Mouse (Mus musculus): ENCODE data around the gene Lcn8.

The Lcn8 gene

DNA sequence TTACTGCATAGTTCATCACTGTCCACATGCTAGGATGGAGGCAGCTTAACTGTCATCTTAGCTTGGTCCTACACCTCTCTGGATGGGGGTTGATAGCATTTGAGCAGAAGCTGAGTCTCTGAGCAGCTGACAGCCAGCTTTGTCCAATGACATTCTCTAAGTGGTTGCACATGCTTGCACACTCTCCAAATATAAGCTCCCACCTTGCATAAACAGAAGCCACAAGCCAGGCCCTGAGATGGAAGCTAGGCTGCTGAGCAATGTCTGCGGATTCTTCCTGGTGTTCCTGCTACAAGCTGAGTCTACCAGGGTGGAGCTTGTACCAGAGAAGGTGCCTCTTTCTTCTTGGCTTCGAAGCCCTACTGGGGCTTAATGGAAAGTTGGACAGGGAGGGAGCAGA lies at the start of gene Lcn8:
TSS of gene Lcn8 (plus strand) at position 219 of the 400 bp plus-strand sequence.
- DNase-seq (ENCODE audit: low read depth), result no peak

DNA sequence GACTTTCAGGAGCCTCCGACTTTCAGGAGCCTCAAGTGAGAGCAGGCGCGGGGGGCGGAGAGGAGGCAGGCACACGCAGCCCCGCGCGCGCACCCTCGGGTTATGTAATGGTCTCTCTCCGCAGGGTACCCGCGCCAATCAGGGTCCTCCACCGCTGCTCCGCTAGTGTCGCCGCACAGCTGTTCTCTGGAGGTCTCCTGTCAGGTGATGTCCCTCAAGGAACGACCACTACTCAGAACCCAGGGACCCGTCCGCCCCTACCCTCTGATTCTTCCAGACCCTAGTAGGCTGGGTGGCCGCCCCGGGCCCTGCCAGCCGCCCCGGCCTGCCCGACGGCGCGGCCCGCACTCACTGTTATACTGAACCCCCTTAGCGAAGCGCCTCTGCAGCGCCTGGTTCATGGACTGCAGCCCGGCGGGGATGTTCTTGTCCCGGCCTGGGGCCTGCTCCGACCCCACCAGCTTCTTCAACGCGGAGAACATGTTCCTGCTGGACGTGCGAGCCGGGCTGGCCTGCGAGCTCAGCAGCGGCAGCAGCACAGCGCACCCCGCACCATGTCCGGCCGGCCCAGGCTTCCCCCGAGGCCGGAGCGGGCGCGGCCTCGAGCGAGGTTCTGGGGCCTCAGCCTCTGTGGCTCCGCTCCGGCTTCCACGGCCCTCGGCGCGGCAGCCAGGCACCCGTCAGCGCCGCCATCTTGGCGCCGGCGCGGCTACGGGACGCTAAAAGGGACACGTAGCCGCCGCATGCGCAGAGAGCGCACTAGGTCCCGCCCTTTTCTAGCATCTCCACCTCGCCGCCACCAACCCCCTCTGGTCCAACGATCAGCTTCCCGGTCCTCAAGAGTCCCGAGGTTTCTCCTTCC lies 44.9 kb upstream of the Lcn8 start, which contains the start of gene Rabl6:
TSS of gene Rabl6 (minus strand) at position 761 of the 862 bp plus-strand sequence.
- DNase-seq (ENCODE audit: low read depth), result peak; percentile 77

DNA sequence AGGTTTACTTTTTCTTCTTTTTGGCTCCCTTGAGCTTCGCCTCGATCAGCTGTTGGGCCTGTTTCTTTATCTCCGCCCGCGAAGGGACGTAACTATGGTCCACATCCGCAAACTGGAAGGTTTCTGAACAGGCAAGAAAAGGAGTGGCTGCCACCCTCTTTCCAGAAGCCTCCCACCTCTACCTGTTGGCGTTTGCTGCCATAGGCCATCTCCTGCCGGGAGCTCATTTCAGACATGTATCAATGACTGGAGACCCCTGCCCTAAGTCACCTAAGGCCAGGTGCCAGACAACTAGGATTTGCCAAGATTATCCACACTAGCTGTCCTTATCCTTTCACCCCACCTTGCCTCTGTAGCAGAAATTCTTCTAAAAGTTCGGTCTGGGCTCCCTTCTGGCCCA lies 44.2 kb upstream of the Lcn8 start:
- no peak for DNase-seq (ENCODE audit: low read depth)

DNA sequence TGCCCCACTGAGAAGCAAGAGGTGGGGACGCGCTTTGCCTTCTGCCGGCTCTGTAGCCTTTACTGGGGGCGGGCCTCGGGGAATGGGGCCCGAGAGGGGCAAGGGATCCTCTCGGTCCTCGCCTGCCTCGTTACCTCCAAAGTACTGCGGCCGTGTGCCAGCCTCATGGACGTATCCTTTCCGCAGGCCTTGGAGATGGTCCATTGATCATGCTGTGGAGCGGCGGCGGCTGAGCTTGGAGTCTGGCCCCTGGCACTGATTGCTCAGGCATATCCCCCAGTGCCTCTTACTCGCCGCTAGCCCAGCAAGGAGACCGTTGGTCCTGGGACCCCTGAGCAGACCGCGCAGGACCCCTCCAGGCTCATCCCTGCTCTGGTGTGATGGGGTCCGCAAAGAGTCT lies 36.5 kb upstream of the Lcn8 start:
- no peak for DNase-seq (ENCODE audit: low read depth)

DNA sequence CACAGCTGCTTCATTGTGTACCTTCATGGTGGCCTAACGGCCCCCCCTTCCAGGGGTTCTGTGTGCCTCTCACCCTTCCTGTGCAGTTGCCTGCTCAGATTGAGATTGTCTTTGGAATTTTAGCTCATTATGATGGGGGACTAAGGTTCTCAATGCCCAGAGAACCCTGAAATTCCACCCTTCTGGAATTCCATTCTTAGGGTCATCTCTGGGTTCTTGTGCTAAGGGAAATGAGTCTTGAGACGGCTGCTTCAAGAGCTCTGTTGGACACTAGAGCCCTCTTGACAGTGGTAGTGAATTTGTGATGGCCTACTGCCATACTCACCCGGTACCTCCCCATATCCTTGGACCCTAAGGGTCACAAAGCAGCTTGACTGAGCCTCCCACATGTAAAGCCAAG lies 35.3 kb upstream of the Lcn8 start, which contains the start of gene Ccdc183:
TSS of gene Ccdc183 (minus strand) at position 101 of the 400 bp plus-strand sequence.
- DNase-seq (ENCODE audit: low read depth), result no peak

DNA sequence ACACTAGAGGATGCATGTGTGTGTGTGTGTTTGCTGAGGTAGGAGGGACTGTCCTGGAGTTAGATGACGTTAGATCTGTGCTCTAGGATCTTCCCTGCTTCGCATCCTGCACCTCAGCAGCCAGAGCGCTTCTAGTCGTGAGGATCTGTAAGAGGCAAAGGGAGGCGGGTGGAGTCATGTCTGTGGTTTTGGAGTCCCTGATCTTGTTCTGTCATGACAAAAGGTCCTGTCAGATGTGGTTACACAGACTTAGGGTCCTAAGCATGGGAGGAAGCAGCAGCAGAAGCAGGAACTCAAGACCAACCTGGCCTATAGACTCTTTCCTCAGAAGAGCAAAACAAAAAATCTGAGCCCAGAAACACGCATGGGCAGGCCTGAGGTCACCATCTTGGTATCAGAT lies 32.5 kb upstream of the Lcn8 start:
- no peak for DNase-seq (ENCODE audit: low read depth)

DNA sequence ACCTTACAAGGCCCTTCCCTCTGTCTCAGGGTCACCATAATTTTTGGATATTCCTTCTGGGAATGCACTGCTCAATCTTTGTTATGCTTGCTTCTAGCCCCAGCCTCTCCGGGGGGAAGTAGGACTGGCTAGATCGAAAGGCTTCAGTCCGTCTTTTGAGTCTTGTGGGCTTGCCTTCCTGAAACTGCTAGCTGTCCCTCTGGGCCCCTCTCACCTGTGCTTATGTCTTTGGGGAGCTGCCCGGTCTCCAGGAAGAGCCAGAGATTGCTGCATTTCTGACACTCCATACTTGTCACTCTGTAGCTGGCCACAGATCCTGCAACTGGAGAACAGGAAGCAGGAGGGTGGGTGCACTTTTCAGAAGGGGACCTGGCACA lies 32.1 kb upstream of the Lcn8 start:
- DNase-seq (ENCODE audit: low read depth), result no peak

DNA sequence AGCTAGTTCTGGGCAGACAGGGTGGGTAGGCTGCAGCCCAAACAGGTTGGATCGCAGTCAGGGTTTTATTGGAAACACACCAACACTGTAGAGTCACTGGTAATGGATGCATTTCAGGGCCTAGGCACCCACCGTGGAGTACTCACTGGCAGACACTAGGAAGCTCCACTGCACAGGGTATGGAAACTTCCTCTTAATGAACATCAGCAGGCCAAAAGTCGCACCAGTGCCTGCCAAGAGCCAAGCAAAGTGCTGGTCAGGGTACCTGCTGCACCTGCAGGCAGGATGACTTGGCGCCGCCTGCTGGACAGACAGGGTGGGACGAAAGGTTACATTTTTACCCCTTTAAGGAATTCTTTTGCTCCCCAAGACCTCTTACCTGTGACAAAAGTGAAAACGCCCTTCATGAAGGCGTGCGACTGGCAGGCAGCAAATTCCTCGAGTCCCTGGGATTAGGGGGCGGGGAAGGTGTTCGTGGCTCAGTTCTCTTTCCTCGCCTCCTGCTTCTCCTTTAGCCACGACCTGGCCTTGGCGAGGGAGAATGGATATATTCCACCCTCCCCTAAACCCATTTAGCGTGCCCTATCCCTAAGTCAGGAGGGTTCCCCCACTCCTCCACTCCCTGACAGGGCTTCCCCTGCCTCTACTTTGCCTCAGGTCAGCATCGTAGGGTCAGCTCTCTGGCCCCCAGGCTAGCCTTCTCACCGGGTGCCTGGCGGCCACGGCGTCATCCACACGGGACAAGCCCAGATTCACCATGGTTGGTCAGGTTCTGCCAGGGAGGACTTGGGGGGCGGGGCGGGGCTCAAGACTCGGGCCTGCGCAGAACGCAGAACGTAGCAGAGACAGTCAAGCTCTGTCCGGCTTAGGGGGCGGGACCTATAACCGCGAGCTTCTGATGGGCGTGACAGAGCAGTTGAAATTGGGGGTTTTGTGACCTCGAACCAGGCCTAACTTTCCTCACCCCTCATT lies 31.4 kb upstream of the Lcn8 start, which contains the start of gene Tmem141:
TSS of gene Tmem141 (minus strand) at position 777 of the 972 bp plus-strand sequence.
- peak; percentile 62 for DNase-seq (ENCODE audit: low read depth)

DNA sequence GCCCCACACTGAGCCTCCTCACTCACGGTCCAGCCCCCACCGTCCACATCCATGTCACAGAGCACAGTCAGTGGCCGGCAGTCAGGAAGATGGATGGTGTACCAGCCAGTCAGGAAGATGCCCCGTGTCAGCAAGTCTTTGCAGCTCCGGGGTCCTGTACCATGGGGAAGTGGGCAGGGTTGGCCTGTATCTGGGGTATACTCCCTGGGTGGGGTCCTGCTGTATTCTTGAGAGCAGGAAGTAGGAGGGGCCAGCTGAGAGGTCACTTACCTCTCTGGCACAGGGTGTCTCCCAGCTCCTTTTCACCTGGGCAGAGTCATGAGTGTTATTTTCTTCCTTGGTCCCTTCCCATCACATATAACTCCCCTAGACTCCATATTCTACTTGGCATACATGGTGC lies 26.9 kb upstream of the Lcn8 start:
- no peak for DNase-seq (ENCODE audit: low read depth)

DNA sequence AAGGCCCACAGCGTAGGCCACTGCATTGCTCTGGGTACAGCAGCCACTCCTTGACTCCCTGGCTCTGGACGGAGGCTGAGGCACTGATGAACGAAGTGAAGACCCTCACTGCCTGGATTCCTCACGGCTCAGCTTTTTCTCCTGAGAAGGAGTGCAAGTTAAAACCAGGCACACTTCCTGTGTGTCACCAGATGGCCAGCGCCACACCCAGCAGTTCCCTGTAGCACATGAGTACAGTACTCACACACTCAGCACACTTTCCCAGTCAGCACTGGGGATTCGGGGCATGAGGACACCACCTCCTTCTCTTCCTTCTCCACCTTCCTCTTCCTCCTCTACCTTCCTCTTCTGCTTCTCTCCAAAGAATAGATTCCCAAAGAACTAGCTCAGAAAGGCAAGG lies 25.1 kb upstream of the Lcn8 start, which contains the start of gene Fcna:
TSS of gene Fcna (minus strand) at position 220 of the 400 bp plus-strand sequence.
- DNase-seq (ENCODE audit: low read depth), result no peak

DNA sequence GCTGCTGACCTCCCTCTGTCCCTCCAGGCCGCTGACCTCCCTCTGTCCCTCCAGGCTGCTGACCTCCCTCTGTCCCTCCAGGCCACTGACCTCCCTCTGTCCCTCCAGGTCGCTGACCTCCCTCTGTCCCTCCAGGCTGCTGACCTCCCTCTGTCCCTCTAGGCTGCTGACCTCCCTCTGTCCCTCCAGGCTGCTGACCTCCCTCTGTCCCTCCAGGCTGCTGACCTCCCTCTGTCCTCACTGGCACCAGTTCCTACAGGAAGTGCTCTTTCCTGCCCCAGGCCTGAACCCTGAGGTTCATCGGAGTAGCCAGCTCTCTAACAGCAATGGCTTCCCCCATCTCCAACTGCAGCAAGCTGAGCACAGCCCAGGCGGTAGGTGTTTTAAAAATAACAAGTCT lies 24.2 kb upstream of the Lcn8 start:
- DNase-seq (ENCODE audit: low read depth), result no peak

DNA sequence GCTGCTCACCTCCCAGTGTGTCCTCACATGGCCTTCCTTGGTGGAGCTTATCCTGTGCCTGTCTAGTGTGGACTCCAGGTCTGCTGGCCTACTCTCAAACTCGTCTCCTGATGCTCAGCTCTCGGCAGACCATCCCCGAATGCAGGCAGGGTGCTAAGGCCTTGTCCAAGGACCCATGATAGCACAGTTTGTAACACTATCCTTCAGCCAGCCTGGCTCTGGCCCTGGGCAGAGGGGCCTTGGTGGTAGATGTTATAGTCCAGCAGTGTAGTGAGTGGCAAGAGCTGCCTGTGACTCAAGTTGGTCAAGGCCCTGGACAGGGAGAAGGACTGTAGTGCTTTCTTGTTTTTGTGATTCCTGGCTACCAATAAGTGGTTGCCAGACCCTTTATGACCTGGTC lies 19.3 kb upstream of the Lcn8 start:
- no peak for DNase-seq (ENCODE audit: low read depth)

DNA sequence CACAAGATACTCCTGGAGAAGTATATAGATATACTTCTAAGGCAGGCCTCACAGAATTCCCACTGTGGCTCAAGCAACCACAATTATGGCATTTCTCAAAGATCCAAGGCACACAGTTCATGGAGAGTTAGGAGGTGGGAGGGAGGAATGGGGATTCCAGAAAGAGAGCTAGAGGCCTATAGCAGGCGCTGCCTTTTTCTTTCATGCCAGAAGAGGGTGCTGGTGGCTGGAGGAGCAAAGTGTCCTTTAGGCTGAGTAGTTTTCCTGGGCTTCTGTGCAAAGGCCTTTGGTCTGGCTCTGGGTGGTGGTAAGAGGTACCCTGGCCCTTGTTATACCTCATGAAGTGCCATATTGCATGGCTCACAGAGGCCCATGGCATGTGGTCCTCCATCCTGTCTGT lies 18.9 kb upstream of the Lcn8 start:
- no peak for DNase-seq (ENCODE audit: low read depth)

DNA sequence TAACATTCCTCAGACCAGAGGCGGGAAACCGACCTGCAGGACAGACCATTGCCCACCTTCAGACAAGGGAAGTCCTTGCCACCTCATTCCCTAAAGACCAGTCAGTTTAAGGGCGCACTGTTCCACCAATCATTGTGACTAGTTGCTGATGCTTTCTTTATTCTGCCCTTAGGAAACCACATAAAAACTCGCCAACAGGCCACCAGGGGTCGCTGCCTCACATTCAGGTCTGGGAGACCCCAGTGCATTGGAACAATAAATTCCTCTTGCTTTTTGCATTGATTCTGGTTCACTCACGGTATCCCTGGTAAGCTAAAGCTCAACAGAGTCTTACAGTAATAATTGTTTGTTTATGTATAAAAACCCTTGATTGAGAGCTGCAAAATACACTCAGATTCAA lies 13.0 kb upstream of the Lcn8 start:
- DNase-seq (ENCODE audit: low read depth), result no peak

DNA sequence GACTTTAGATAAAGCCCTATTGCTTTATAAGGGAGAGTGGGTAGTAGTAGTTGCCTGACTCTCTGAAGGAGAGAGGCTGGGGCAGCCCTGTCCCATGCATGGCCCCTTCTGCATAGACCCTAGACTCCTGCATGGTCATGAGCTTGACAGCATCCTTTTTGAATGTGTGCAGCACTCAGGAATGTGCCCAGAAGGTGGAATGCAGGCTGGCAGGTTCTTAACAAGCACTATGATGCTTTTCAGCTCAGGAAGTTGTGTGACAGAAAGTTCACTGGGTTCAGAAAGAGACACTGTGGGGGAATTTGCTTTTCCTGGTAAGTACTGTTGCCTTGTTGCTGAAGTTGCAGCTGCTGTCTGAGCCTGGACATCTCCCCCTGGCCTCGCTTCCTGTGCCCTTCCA lies 1.6 kb downstream of the Lcn8 start:
- no peak for DNase-seq (ENCODE audit: low read depth)

DNA sequence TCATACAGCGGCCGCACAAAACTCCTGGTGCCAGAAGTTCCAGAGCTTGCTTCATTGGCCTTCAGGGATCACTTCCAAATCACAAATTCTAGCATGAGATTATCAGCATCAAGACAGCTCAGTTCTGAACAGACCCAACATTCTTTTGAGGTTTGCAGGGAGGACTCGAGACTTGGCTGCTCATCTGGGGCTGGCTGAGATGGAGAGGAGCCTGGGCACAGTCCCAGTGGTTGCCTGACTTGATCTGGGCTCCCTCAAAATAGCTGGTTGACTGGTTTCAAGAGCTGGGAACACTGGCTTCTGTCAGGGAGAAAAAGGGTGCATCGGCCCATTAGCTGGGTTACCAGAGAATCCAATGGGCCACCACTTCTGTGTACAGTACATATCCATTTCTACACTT lies 3.8 kb downstream of the Lcn8 start:
- DNase-seq (ENCODE audit: low read depth), result no peak

DNA sequence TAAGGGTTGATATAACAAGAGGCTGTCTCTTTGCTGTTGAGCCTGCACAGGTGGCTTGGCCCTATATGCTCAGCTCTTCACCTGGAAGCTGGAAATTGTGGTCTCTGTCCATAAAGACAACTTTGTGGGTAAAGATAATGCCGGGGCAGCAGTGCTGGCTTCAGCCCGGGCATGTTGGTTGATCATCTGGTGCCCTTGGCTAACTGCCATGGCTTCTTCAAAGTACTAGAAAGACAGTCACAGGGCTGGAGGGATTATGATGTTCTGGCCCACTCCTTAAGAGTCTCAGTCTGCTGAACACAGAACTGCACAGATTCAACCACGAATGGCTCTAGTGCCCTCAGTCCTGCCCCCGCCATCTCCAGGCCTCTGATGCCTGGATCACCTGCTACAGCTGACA lies 4.3 kb downstream of the Lcn8 start:
- no peak for DNase-seq (ENCODE audit: low read depth)

DNA sequence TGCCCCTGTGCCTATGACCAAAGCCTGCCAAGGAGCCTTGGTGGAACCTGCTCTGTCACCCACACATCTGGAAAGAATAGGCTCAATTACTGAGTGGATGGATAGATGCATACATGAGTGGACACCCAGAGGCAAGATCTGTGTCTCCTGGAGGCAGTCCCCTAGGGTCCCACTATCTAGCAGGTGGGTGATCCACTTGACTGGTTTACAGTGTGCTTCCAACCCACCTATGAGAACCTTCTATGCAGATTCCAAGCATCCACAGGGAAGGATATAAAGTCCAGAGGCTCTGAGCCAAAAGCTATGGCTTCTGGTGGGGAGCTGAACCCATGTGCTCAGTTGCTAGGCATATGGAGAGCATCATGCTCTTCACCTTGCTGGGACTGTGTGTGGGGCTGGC lies 4.7 kb downstream of the Lcn8 start, which contains the start of gene Lcn5:
TSS of gene Lcn5 (plus strand) at position 301 of the 400 bp plus-strand sequence.
- no peak for DNase-seq (ENCODE audit: low read depth)

DNA sequence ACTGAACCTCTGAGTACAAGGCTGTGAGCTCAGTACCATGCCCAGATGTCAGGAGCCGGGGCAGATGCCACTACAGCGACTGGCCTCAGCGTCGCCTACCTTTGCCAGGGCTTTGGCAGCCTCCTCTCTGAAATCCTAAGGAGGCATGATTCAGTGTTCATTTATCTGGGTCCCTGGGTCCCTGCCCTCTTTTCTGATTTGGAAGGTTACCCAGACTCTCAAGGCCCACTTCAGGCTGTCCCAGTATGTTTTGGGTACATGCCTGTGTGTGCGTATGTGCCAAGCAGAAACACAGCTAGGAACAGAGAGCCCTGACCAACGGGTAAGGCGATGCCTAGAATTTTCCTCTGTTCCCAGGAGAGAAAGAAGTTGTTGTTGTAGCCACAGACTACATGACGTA lies 7.4 kb downstream of the Lcn8 start:
- no peak for DNase-seq (ENCODE audit: low read depth)

DNA sequence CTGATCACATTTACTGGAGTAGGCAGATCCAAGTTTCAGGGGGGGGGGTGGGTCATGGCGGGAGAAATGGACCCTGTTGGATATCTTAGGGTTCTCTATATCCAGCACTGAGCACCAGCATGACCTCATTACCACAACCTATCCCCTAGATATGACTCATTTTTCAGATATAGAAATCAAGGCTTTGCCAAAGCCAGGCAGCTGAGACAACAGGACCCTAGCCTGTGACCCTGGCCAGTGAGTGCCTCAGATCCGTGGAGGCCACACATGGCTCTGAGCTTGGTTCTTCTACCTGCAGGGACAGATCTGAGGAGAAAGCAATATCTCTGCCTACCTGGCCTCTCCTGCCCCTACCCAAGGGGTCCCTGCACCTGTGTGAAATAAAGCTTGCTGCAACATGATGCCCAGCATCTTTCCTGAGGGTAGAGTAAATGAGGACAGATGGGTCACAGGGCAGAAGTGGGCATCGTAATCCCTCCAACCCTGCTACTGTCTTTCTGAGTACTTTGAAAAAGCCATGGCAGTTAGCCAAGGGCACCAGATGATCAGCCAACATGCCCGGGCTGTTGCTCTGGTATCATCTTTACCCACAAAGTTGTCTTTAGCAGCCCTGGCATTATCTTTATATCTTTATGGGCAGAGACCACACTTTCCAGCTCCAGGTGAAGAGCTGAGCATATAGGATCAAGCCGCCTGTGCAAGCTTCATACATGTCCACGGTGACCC lies 8.5 kb downstream of the Lcn8 start:
- DNase-seq (ENCODE audit: low read depth), result no peak

DNA sequence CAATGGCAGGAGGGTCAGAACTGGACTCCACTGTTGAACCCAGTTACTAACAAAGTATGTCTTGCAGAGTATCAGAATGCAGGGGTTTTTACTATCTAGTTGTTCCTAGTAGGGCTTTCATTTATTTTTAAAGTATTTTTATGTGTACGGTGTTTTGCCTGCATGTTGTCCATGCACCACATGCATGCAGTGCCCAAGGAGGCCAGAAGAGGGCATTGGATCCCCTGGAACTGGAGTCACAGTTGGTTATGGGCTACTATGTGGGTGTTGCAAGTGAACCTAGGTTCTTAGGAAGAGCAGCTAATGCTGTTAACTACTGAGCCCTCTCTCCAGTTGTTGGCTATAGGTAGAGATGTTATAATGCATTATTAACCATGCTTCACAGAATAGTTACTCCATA lies 10.6 kb downstream of the Lcn8 start:
- peak; percentile 2 for DNase-seq (ENCODE audit: low read depth)

DNA sequence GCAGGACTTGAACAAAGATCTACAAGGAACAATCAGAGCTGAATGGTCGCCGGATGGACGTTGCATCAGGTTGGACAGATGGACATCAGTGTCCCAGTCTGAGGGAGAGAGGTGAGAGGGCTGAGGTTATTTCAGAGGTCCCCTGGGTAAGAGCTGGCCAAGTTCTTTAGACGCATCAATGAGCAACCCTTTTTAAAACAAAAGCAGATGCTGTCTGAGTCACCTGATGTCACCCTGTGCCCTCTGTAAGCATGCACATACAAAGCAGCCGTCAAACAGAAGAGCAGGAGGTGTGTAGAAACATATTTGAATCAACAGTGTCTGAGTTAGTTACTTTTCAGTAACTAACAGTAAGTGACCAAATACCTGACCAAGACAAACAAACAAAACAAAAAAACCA lies 11.2 kb downstream of the Lcn8 start:
- DNase-seq (ENCODE audit: low read depth), result no peak
